Mouse (Mus musculus) ES-Bruce4 (cell line): ENCODE results near the gene Mc1r. TPM values are rescaled to one million over a fixed set of nuclear protein-coding genes. Genes with fewer than 3 reads are reported as not detected.

Experiments
- H3K27ac ChIP-seq: 2 replicates; pipeline ENCODE4 v1.5.1; 2012; ENCODE audit warnings: low read length, inconsistent platforms; ENCODE audit not compliant: insufficient read depth
- H3K27me3 ChIP-seq: 2 replicates; pipeline ENCODE4 v1.6.1; 2012; ENCODE audit warnings: mild to moderate bottlenecking, low read length, inconsistent platforms; ENCODE audit not compliant: control insufficient read depth, poor library complexity, insufficient read depth, severe bottlenecking
- H3K36me3 ChIP-seq: 2 replicates; pipeline ENCODE4 v1.6.1; 2012; ENCODE audit warnings: inconsistent platforms, mild to moderate bottlenecking, low read length, moderate library complexity; ENCODE audit not compliant: control insufficient read depth, poor library complexity, insufficient read depth, severe bottlenecking
- H3K4me1 ChIP-seq: one replicate; pipeline ENCODE4 v1.8.1; 2011; ENCODE audit warnings: low read length; ENCODE audit not compliant: control insufficient read depth, insufficient read depth
- H3K4me3 ChIP-seq: 2 replicates; pipeline ENCODE4 v1.5.1; 2011; ENCODE audit warnings: low read depth, mild to moderate bottlenecking, low read length
- H3K9ac ChIP-seq: 2 replicates; pipeline ENCODE4 v1.6.1; 2012; ENCODE audit warnings: low read depth, mild to moderate bottlenecking, inconsistent platforms; ENCODE audit not compliant: poor library complexity, severe bottlenecking
- H3K9me3 ChIP-seq: replicated peaks from 2 replicates; pipeline ENCODE4 v1.6.1; 2012; ENCODE audit warnings: mild to moderate bottlenecking, low read length, inconsistent platforms; ENCODE audit not compliant: control insufficient read depth, poor library complexity, insufficient read depth, severe bottlenecking
- CTCF ChIP-seq: IDR thresholded peaks from one replicate; pipeline ENCODE4 v1.8.1; 2011; ENCODE audit warnings: low read depth, low read length
- EP300 ChIP-seq: IDR thresholded peaks from 2 replicates; pipeline ENCODE4 v1.6.1; 2011; ENCODE audit warnings: low read depth, low read length; ENCODE audit not compliant: insufficient read depth
- POLR2A ChIP-seq: IDR thresholded peaks from one replicate; pipeline ENCODE4 v1.8.1; 2011; ENCODE audit warnings: low read length; ENCODE audit not compliant: insufficient read depth
- polyA plus RNA-seq: library from polyadenylated mRNA; stranded (reverse); fragments of >200 nt; gene quantifications from 2 replicates; pipeline ENCODE4 v1.2.4, GENCODE M21; 2011; ENCODE audit warnings: low read depth; ENCODE audit not compliant: missing spikeins, insufficient read depth, insufficient read length

The Mc1r gene
- polyA plus RNA-seq, 1 experiment, result not detected

DNA sequence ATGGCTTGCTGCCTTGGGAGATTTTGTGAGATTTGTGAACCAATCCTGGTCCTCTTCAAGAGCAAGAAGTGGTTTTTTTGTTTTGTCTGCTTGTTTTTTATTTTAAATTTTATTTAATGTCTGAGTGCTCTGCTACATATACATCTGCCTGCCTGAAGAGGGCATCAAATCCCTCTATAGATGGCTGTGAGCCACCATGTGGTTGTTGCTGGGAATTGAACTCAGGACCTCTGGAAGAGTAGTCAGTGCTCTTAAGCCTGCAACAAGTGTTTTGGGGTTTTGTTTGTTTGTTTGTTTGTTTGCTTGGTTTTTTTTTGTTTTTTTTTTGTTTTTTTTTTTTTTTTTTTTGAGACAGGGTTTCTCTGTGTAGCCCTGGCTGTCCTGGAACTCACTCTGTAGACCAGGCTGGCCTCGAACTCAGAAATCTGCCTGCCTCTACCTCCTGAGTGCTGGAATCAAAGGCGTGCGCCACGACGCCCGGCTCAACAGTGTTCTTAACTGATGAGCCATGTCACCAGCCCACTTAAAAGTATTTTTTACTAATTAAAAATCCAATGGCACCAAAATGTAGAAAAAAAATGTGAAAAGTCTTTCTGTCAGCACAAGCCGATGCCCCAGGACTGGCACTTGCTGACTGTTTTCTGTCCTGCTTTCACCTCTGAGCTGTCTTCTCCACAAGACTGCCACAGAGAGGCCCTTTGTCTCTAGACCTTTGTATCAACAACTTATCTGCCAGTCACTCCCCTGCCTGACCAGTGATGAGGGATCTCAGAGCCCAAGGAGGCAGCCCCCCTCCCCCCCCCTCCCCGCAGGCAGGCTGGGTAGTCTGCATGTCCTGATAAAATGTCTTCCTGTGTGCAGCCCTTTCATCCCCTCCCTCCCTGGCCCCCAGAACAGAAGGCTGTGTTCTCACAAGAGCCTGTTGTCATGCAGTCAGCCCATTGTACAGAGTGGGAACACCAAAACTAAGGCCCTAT lies 9.3 kb downstream of the Mc1r start:
- TF ChIP-seq EP300 (no peak), POLR2A (no peak), CTCF (peak; percentile 30)
- Histone ChIP-seq H3K9me3 (no peaks in the 10 kb centered on the region), H3K27me3 (no peaks in the 10 kb centered on the region), H3K27ac (no peak overlapping the region), H3K36me3 (peaks cover 5% of the 10 kb centered on the region; the same call in 1 of the 2 replicates), H3K9ac (no peak overlapping the region), H3K4me3 (no peak overlapping the region), H3K4me1 (peaks cover 7% of the 10 kb centered on the region)

DNA sequence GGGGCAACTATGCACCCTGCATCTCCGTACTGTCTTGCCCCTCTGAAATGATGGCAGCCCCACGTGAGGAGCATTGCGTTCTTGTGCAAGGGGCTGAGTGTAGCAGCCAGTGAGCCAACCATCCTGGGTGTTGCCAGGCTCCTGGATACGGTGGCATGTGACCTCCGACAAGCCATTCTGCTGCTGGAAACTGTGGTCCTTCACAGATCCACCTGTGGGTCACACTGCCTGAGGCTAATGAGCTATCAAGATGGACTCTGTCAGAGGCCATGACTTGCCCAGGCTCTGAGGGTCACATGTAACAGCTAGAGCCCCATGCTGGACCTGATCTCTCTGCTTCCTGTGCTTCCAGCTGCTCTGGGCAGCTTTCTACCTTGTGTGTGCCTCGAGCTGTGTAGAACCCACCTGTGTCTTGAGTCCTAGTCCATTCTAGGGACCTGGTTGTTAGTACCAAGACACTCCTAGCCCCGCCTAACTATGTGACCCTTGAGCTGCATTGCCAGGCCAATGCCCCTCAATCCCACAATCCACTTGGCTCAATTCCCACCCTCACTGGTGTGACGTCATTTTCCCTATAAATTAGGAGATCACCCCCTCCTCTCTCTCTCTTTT lies 10.1 kb downstream of the Mc1r start:
- no peak for TF ChIP-seq EP300
- no peak for TF ChIP-seq CTCF
- TF ChIP-seq POLR2A, result no peak
- no peak overlapping the region for H3K4me3 ChIP-seq
- peaks cover 5% of the 10 kb centered on the region; the same call in 1 of the 2 replicates for H3K36me3 ChIP-seq
- peaks cover 7% of the 10 kb centered on the region for H3K4me1 ChIP-seq
- no peaks in the 10 kb centered on the region for H3K27me3 ChIP-seq
- H3K9ac ChIP-seq, result no peak overlapping the region
- no peaks in the 10 kb centered on the region for H3K9me3 ChIP-seq
- no peak overlapping the region for H3K27ac ChIP-seq

DNA sequence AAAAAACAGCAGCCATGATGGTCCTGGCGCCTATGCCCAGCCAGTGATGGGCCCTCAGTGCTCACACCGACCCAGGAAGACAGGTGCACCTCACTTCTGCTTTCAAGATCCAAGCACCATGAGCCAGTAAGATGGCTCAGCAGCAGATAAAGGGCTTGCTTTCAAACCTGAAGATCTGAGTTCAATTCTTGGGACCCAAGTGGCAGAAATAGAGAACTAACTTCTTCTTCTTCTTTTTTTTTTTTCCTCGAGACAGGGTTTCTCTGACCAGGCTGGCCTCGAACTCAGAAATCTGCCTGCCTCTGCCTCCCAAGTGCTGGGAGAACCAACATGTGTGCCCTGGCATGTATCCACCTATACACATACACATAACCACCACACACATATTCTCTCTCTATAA lies 12.8 kb downstream of the Mc1r start:
- Histone ChIP-seq H3K9me3 (no peaks in the 10 kb centered on the region), H3K4me3 (no peak overlapping the region), H3K36me3 (peaks cover 5% of the 10 kb centered on the region; the same call in 1 of the 2 replicates), H3K27ac (no peak overlapping the region), H3K4me1 (peaks cover 3% of the 10 kb centered on the region), H3K27me3 (no peaks in the 10 kb centered on the region), H3K9ac (no peak overlapping the region)
- no peak for TF ChIP-seq EP300
- no peak for TF ChIP-seq POLR2A
- no peak for TF ChIP-seq CTCF

DNA sequence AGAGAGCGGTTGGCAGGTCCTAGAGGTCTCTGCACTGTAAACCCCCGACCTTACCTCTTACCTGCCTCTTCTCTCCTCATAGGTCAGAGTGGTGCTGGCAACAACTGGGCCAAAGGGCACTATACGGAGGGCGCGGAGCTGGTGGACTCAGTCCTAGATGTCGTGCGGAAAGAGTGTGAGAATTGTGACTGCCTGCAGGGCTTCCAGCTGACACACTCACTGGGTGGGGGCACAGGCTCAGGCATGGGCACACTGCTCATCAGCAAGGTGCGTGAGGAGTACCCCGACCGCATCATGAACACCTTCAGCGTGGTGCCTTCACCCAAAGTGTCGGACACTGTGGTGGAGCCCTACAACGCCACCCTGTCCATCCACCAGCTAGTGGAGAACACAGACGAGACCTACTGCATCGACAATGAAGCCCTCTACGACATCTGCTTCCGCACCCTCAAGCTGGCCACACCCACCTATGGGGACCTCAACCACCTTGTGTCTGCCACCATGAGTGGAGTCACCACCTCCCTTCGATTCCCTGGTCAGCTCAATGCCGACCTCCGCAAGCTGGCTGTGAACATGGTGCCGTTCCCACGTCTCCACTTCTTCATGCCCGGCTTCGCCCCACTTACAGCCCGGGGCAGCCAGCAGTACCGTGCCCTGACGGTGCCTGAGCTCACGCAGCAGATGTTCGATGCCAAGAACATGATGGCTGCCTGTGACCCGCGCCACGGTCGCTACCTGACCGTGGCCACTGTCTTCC lies 13.8 kb downstream of the Mc1r start:
- Histone ChIP-seq H3K36me3 (peaks cover 5% of the 10 kb centered on the region; the same call in 1 of the 2 replicates), H3K4me3 (no peak overlapping the region), H3K9ac (no peak overlapping the region), H3K27me3 (no peaks in the 10 kb centered on the region), H3K9me3 (no peaks in the 10 kb centered on the region), H3K27ac (no peak overlapping the region), H3K4me1 (peaks cover 3% of the 10 kb centered on the region)
- TF ChIP-seq EP300 (no peak), CTCF (no peak), POLR2A (no peak)

DNA sequence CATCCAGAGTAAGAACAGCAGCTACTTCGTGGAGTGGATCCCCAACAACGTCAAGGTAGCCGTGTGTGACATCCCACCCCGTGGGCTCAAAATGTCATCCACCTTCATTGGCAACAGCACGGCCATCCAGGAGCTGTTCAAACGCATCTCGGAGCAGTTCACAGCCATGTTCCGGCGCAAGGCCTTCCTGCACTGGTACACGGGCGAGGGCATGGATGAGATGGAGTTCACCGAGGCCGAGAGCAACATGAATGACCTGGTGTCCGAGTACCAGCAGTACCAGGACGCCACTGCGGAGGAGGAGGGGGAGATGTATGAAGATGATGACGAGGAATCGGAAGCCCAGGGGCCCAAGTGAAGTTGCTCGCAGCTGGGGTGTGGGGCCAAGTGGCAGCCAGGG lies 14.4 kb downstream of the Mc1r start:
- TF ChIP-seq EP300 (no peak), CTCF (no peak), POLR2A (no peak)
- peaks cover 3% of the 10 kb centered on the region for H3K4me1 ChIP-seq
- no peak overlapping the region for H3K4me3 ChIP-seq
- peaks cover 5% of the 10 kb centered on the region; the same call in 1 of the 2 replicates for H3K36me3 ChIP-seq
- H3K9me3 ChIP-seq, result 0 out of 2 replicates have a peak, but pooled peaks cover under 1% of the 10 kb centered on the region
- no peak overlapping the region for H3K9ac ChIP-seq
- no peak overlapping the region for H3K27ac ChIP-seq
- H3K27me3 ChIP-seq, result no peaks in the 10 kb centered on the region
